Mouse (Mus musculus) hindbrain, embryonic 11.5 days (tissue): ENCODE measurements around the gene Olfr846. TPM values are rescaled to one million over a fixed set of nuclear protein-coding genes. Genes with fewer than 3 reads are reported as not detected.

Source experiments
- ATAC-seq: fragments of 200-750 bp; cut with Nextera tagmentation; 2 replicates; pipeline ENCODE4 v1.8.0; 2017; ENCODE audit warnings: mild to moderate bottlenecking, moderate TSS enrichment, moderate library complexity; ENCODE audit not compliant: low FRiP score
- DNase-seq: peaks from one replicate; pipeline ENCODE4 v3.0.0-alpha.2; 2015; ENCODE audit warnings: low spot score
- H3K27ac ChIP-seq: fragments of 300-500 bp; sonication (generic); 2 replicates; pipeline ENCODE4 v1.5.1; 2014; ENCODE audit warnings: mild to moderate bottlenecking, low read depth, low read length
- H3K27me3 ChIP-seq: fragments of 300-500 bp; sonication (generic); 2 replicates; pipeline ENCODE4 v1.6.1; 2014; ENCODE audit warnings: mild to moderate bottlenecking, low read length, moderate library complexity, mixed read lengths; ENCODE audit not compliant: control insufficient read depth, insufficient read depth
- H3K36me3 ChIP-seq: fragments of 300-500 bp; sonication (generic); 2 replicates; pipeline ENCODE4 v1.6.1; 2014; ENCODE audit warnings: mild to moderate bottlenecking, low read length, moderate library complexity, mixed read lengths; ENCODE audit not compliant: control insufficient read depth, insufficient read depth
- H3K4me1 ChIP-seq: fragments of 300-500 bp; sonication (generic); replicated peaks from 2 replicates; pipeline ENCODE4 v1.6.1; 2014; ENCODE audit warnings: low read length, mixed read lengths; ENCODE audit not compliant: control insufficient read depth, insufficient read depth
- H3K4me2 ChIP-seq: fragments of 300-500 bp; sonication (generic); replicated peaks from 2 replicates; pipeline ENCODE4 v1.6.1; 2014; ENCODE audit warnings: mild to moderate bottlenecking, low read depth, low read length
- H3K4me3 ChIP-seq: fragments of 300-500 bp; sonication (generic); 2 replicates; pipeline ENCODE4 v1.5.1; 2014; ENCODE audit warnings: low read depth, low read length
- H3K9ac ChIP-seq: fragments of 300-500 bp; sonication (generic); 2 replicates; pipeline ENCODE4 v1.6.1; 2014; ENCODE audit warnings: low read depth, low read length
- H3K9me3 ChIP-seq: fragments of 300-500 bp; sonication (generic); 2 replicates; pipeline ENCODE4 v1.6.1; 2016; ENCODE audit warnings: low read length; ENCODE audit not compliant: control insufficient read depth
- WGBS: fragments of 180-500 bp; shearing (Covaris S2); extraction: QIAGEN DNeasy Blood & Tissue Kit; methylation state at CpG from one replicate; pipeline ENCODE4 v1.1.7; 2014; 5-methylcytosine and 5-hydroxymethylcytosine counted together
- polyA plus RNA-seq: library from polyadenylated mRNA; unstranded; fragments of >200 nt; fragmentation: Nextera tagmentation; extraction: Ambion mirVana; gene quantifications from 2 replicates; pipeline ENCODE4 v1.2.1, GENCODE M21; 2014

The Olfr846 gene
- polyA plus RNA-seq: not detected in 2 replicates

GRCm38 (mm10) chr9:19363905-19364304 is at the start of gene Olfr846:
Gene Olfr846 (minus strand): TSS chr9:19364005.
- ATAC-seq: no peak

GRCm38 (mm10) chr9:19378569-19378968 is 14.8 kb upstream of the Olfr846 start, which contains the start of gene Olfr847:
Gene Olfr847 (minus strand): TSS chr9:19378669.
- H3K4me1 ChIP-seq: no peaks in the 10 kb centered on the region
- H3K27ac ChIP-seq: no peak within 1 kb of the TSS
- no peak within 1 kb of the TSS for H3K4me3 ChIP-seq
- DNase-seq (no peak), ATAC-seq (no peak)
- no peaks in the 10 kb centered on the region for H3K27me3 ChIP-seq
- 71% methylated on average over 1 of the region's 1 CpGs for WGBS
- H3K9ac ChIP-seq: no peak within 1 kb of the TSS
- H3K4me2 ChIP-seq: no peak within 1 kb of the TSS
- no peaks in the 10 kb centered on the region for H3K9me3 ChIP-seq
- no peaks in the 10 kb centered on the region for H3K36me3 ChIP-seq

More at GRCm38 (mm10) chr9:19363905-19364304, at the start of gene Olfr846:
- H3K27me3 ChIP-seq: no peaks in the 10 kb centered on the region
- H3K36me3 ChIP-seq: no peaks in the 10 kb centered on the region
- WGBS: 50% methylated on average over 1 of the region's 1 CpGs
- H3K4me1 ChIP-seq: no peaks in the 10 kb centered on the region
- DNase-seq: no peak
- no peaks in the 10 kb centered on the region; the same call in 1 of the 2 replicates for H3K9me3 ChIP-seq
- no peak within 1 kb of the TSS for H3K4me2 ChIP-seq
- no peak within 1 kb of the TSS for H3K9ac ChIP-seq
- H3K4me3 ChIP-seq: no peak within 1 kb of the TSS
- no peak within 1 kb of the TSS for H3K27ac ChIP-seq

GRCm38 (mm10) chr9:19336157-19336556 is 27.6 kb downstream of the Olfr846 start, which contains the start of gene Olfr845:
Gene Olfr845 (plus strand): TSS chr9:19336457.
- no peak within 1 kb of the TSS for H3K27ac ChIP-seq
- WGBS: 78% methylated on average over 1 of the region's 1 CpGs
- no peak within 1 kb of the TSS for H3K4me3 ChIP-seq
- DNase-seq (no peak), ATAC-seq (no peak)
- no peaks in the 10 kb centered on the region for H3K36me3 ChIP-seq
- no peak within 1 kb of the TSS for H3K4me2 ChIP-seq
- no peaks in the 10 kb centered on the region for H3K27me3 ChIP-seq
- no peak within 1 kb of the TSS for H3K9ac ChIP-seq
- H3K9me3 ChIP-seq: no peaks in the 10 kb centered on the region
- no peaks in the 10 kb centered on the region for H3K4me1 ChIP-seq

GRCm38 (mm10) chr9:19316047-19316446 is 47.8 kb downstream of the Olfr846 start, which contains the start of gene Olfr844:
Gene Olfr844 (plus strand): TSS chr9:19316347.
- no peak within 1 kb of the TSS for H3K4me2 ChIP-seq
- H3K4me3 ChIP-seq: no peak within 1 kb of the TSS
- H3K4me1 ChIP-seq: no peaks in the 10 kb centered on the region
- ATAC-seq (no peak), DNase-seq (no peak)
- no peak within 1 kb of the TSS for H3K9ac ChIP-seq
- no peaks in the 10 kb centered on the region for H3K9me3 ChIP-seq
- no peaks in the 10 kb centered on the region for H3K27me3 ChIP-seq
- no peak within 1 kb of the TSS for H3K27ac ChIP-seq
- no peaks in the 10 kb centered on the region for H3K36me3 ChIP-seq

Other genes starting within 250 kb of the Olfr846 start
- not detected in 2 replicates for gene Olfr836, start 243.6 kb downstream of the Olfr846 start, polyA plus RNA-seq
- not detected in 2 replicates for gene Olfr837, start 227.7 kb downstream of the Olfr846 start, polyA plus RNA-seq
- gene Olfr839-ps1, start 186.7 kb downstream of the Olfr846 start, polyA plus RNA-seq: not detected in 2 replicates
- not detected in 2 replicates for gene Olfr843, start 112.0 kb downstream of the Olfr846 start, polyA plus RNA-seq
- gene Olfr844, start 47.7 kb downstream of the Olfr846 start, polyA plus RNA-seq: not detected in 2 replicates
- not detected in 2 replicates for gene Olfr845, start 27.5 kb downstream of the Olfr846 start, polyA plus RNA-seq
- not detected in 2 replicates for gene Olfr847, start 14.7 kb upstream of the Olfr846 start, polyA plus RNA-seq
- gene Olfr849, start 76.3 kb upstream of the Olfr846 start, polyA plus RNA-seq: not detected in 2 replicates
- not detected in 2 replicates for gene Olfr850, start 114.2 kb upstream of the Olfr846 start, polyA plus RNA-seq
- gene Olfr851, start 129.3 kb upstream of the Olfr846 start, polyA plus RNA-seq: not detected in 2 replicates
- not detected in 2 replicates for gene Olfr853, start 177.1 kb upstream of the Olfr846 start, polyA plus RNA-seq
- gene Olfr854, start 203.4 kb upstream of the Olfr846 start, polyA plus RNA-seq: not detected in 2 replicates
- gene Olfr855, start 218.6 kb upstream of the Olfr846 start, polyA plus RNA-seq: not detected in 2 replicates